Mouse (Mus musculus): ENCODE results near the gene Cyp2w1.

DNA sequence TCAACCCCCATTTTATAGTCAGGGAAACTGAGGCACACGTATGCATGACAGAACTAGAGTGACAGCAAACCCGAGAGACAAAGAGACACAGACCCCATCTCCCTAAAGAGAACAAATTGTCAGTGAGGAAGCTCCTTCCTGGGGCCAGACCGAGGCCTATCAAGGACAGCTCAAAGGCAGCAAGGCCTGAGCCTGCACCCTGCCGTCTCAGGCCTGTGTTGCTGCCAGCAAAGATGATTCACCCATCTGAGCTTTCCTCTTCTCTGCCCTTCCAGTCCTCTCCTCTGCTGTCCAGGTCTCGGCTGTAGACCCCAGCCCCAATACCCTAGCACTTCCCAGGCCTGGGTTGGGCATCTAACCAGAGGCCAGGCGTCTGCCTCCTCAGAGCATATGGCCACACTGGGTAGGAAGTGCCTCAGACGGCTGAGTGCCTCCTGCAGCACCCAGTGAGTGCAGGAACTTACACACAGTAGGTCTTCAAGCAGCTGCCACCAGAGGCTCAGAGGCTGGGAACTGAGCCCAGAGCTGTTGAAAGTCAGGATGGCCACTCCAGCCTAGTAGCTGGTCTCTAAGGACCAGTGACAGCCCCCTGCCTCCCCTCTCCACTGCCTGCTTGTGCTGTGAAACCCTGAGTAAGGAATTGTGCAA, 25.3 kb upstream of the Cyp2w1 start:
- no peak for TF ChIP-seq EP300 (IDR thresholded peaks at IDR 0.05; ENCODE audit: low read depth)
- TF ChIP-seq CTCF (IDR thresholded peaks at IDR 0.05; ENCODE audit: low read depth): no peak

Measured in liver, postnatal 0 days (tissue).